Mouse (Mus musculus) myocyte (in vitro differentiated cells): Measurements from ENCODE around the gene Bean1. TPM values are rescaled to one million over a fixed set of nuclear protein-coding genes. Genes with fewer than 3 reads are reported as not detected.

ENCODE experiments used
- H3K27me3 ChIP-seq: one replicate; pipeline ENCODE4 v1.6.1; 2011; ENCODE audit not compliant: control insufficient read depth, insufficient read depth, insufficient read length
- H3K36me3 ChIP-seq: one replicate; pipeline ENCODE4 v1.6.1; 2011; ENCODE audit not compliant: control insufficient read depth, insufficient read depth
- H3K4me2 ChIP-seq: one replicate; pipeline ENCODE4 v1.6.1; 2011; ENCODE audit warnings: low read depth, control low read depth
- H3K4me3 ChIP-seq: one replicate; pipeline ENCODE4 v1.5.1; 2011; ENCODE audit warnings: mild to moderate bottlenecking, control low read depth, moderate library complexity
- H3K79me2 ChIP-seq: one replicate; pipeline ENCODE4 v1.6.1; 2011; ENCODE audit not compliant: control insufficient read depth, insufficient read depth
- H3ac ChIP-seq: one replicate; pipeline ENCODE4 v1.6.1; 2011; ENCODE audit not compliant: control insufficient read depth, insufficient read length
- CEBPB ChIP-seq: IDR thresholded peaks from 2 replicates; pipeline ENCODE4 v1.6.1; 2011; ENCODE audit warnings: mild to moderate bottlenecking, moderate library complexity; ENCODE audit not compliant: poor library complexity, insufficient read depth, severe bottlenecking
- E2F4 ChIP-seq: IDR thresholded peaks from one replicate; pipeline ENCODE4 v1.6.1; 2011; ENCODE audit warnings: mild to moderate bottlenecking, control low read depth, moderate library complexity; ENCODE audit not compliant: insufficient read depth
- MAX ChIP-seq: IDR thresholded peaks from one replicate; pipeline ENCODE4 v1.6.1; 2011; ENCODE audit warnings: low read depth, mild to moderate bottlenecking, control low read depth
- MYOD1 ChIP-seq, 3 experiments: IDR thresholded peaks; one replicate each; pipeline ENCODE4 v1.6.1; 2011; ENCODE audit warnings: control low read depth in 2 of 3, low read depth in 2 of 3, mild to moderate bottlenecking in 2 of 3, moderate library complexity in 1 of 3; ENCODE audit not compliant: insufficient read length in 2 of 3, control insufficient read depth in 1 of 3
- MYOG ChIP-seq, 3 experiments: IDR thresholded peaks; one replicate each; pipeline ENCODE4 v1.6.1; 2011; ENCODE audit warnings: control low read depth in 2 of 3, low read depth in 2 of 3, mild to moderate bottlenecking in 2 of 3; ENCODE audit not compliant: insufficient read length in 2 of 3, control insufficient read depth in 1 of 3, insufficient read depth in 1 of 3
- POLR2A ChIP-seq: IDR thresholded peaks from one replicate; pipeline ENCODE4 v1.6.1; 2011; ENCODE audit warnings: low read depth, mild to moderate bottlenecking, control low read depth, moderate library complexity; ENCODE audit not compliant: insufficient read length
- POLR2AphosphoS2 ChIP-seq: IDR thresholded peaks from one replicate; pipeline ENCODE4 v1.6.1; 2011; ENCODE audit warnings: low read depth, control low read depth; ENCODE audit not compliant: insufficient read length
- REST ChIP-seq: IDR thresholded peaks from one replicate; pipeline ENCODE4 v1.6.1; 2011; ENCODE audit warnings: mild to moderate bottlenecking, control low read depth, moderate library complexity; ENCODE audit not compliant: insufficient read depth, insufficient read length
- SRF ChIP-seq: IDR thresholded peaks from one replicate; pipeline ENCODE4 v1.6.1; 2011; ENCODE audit warnings: low read depth; ENCODE audit not compliant: control insufficient read depth, insufficient read length
- TCF12 ChIP-seq: IDR thresholded peaks from one replicate; pipeline ENCODE4 v1.6.1; 2011; ENCODE audit warnings: mild to moderate bottlenecking, control low read depth; ENCODE audit not compliant: poor library complexity, insufficient read depth, severe bottlenecking
- TCF3 ChIP-seq: IDR thresholded peaks from one replicate; pipeline ENCODE4 v1.6.1; 2011; ENCODE audit warnings: low read depth, control low read depth; ENCODE audit not compliant: insufficient read length
- USF1 ChIP-seq: IDR thresholded peaks from one replicate; pipeline ENCODE4 v1.6.1; 2011; ENCODE audit warnings: low read depth, mild to moderate bottlenecking, control low read depth, moderate library complexity
- polyA plus RNA-seq: library from polyadenylated mRNA; unstranded; fragments of >200 nt; fragmentation: generic; extraction: Trizol; gene quantifications from one replicate; pipeline ENCODE4 v1.2.1, GENCODE M21; 2012; ENCODE audit warnings: missing spikeins

Bean1 gene
- polyA plus RNA-seq, 1 experiment, result 0.34 TPM

- TF ChIP-seq CEBPB (no peak), USF1 (no peak), TCF12 (no peak), SRF (no peak), E2F4 (no peak), TCF3 (no peak), MYOG (IDR thresholded peaks at IDR 0.05; ENCODE audit: control insufficient read depth in 1 of 3, insufficient read depth in 1 of 3, insufficient read length in 2 of 3, low read depth in 2 of 3) (no peak), REST (no peak), POLR2AphosphoS2 (no peak), MYOD1 (IDR thresholded peaks at IDR 0.05; ENCODE audit: control insufficient read depth in 1 of 3, insufficient read length in 2 of 3, low read depth in 2 of 3) (no peak), POLR2A (no peak), MAX (no peak)
- no peak overlapping the region for H3K4me3 ChIP-seq
- no peaks in the 10 kb centered on the region for H3K79me2 ChIP-seq
- no peaks in the 10 kb centered on the region for H3K27me3 ChIP-seq
- no peaks in the 10 kb centered on the region for H3K36me3 ChIP-seq
- no peak overlapping the region for H3K4me2 ChIP-seq
- H3ac ChIP-seq, result no peak overlapping the region
Measured at GRCm38 (mm10) chr8:104140611-104141010, 29.6 kb upstream of the Bean1 start.

DNA sequence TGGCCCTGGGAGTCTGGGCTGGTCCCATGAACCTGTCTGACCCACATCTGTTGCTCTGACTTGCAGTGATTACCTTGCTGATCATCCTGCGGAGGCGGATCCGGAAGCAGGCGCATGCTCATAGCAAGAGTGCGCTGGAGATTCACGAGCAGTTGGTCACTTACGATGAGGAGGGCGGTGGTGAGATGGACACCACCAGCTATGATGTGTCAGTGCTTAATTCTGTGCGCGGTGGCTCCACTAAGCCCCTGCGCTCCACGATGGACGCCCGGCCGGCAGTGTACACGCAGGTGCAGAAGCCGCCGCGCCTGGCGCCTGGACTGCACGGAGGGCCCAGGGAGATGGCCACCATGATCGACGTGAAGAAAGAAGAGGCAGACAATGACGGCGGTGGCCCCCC, 27.8 kb upstream of the Bean1 start:
- Histone ChIP-seq H3K79me2 (no peaks in the 10 kb centered on the region), H3K36me3 (no peaks in the 10 kb centered on the region), H3K27me3 (no peaks in the 10 kb centered on the region), H3ac (no peak overlapping the region), H3K4me3 (no peak overlapping the region), H3K4me2 (no peak overlapping the region)
- TF ChIP-seq MAX (no peak), POLR2A (no peak), USF1 (no peak), MYOD1 (IDR thresholded peaks at IDR 0.05; ENCODE audit: control insufficient read depth in 1 of 3, insufficient read length in 2 of 3, low read depth in 2 of 3) (no peak), MYOG (IDR thresholded peaks at IDR 0.05; ENCODE audit: control insufficient read depth in 1 of 3, insufficient read depth in 1 of 3, insufficient read length in 2 of 3, low read depth in 2 of 3) (no peak), POLR2AphosphoS2 (no peak)

- Histone ChIP-seq H3ac (no peak overlapping the region), H3K27me3 (no peaks in the 10 kb centered on the region), H3K79me2 (no peaks in the 10 kb centered on the region), H3K36me3 (no peaks in the 10 kb centered on the region), H3K4me2 (no peak overlapping the region), H3K4me3 (no peak overlapping the region)
- TF ChIP-seq USF1 (no peak), CEBPB (no peak), MYOG (IDR thresholded peaks at IDR 0.05; ENCODE audit: control insufficient read depth in 1 of 3, insufficient read depth in 1 of 3, insufficient read length in 2 of 3, low read depth in 2 of 3) (no peak), MYOD1 (IDR thresholded peaks at IDR 0.05; ENCODE audit: control insufficient read depth in 1 of 3, insufficient read length in 2 of 3, low read depth in 2 of 3) (no peak), POLR2AphosphoS2 (no peak), SRF (no peak), TCF3 (no peak), MAX (no peak), E2F4 (no peak), POLR2A (no peak), REST (no peak), TCF12 (no peak)
Measured at GRCm38 (mm10) chr8:104143379-104143778, 26.9 kb upstream of the Bean1 start.

- Histone ChIP-seq H3K4me3 (no peak overlapping the region), H3K36me3 (no peaks in the 10 kb centered on the region), H3ac (no peak overlapping the region), H3K79me2 (no peaks in the 10 kb centered on the region), H3K27me3 (no peaks in the 10 kb centered on the region), H3K4me2 (no peak overlapping the region)
- TF ChIP-seq MAX (no peak), POLR2AphosphoS2 (no peak), TCF12 (no peak), POLR2A (no peak), REST (no peak), MYOD1 (IDR thresholded peaks at IDR 0.05; ENCODE audit: control insufficient read depth in 1 of 3, insufficient read length in 2 of 3, low read depth in 2 of 3) (no peak), CEBPB (no peak), MYOG (IDR thresholded peaks at IDR 0.05; ENCODE audit: control insufficient read depth in 1 of 3, insufficient read depth in 1 of 3, insufficient read length in 2 of 3, low read depth in 2 of 3) (no peak), USF1 (no peak), TCF3 (no peak), E2F4 (no peak), SRF (no peak)
Measured at GRCm38 (mm10) chr8:104144434-104145216, 25.6 kb upstream of the Bean1 start.
